Mouse (Mus musculus) layer of hippocampus, adult 9-10 months (tissue): ENCODE measurements around the gene Disp3.

Experiments
- DNase-seq: peaks from one replicate; pipeline ENCODE4 v3.0.0; 2022; ENCODE audit warnings: low spot score

Disp3 gene

GRCm38 (mm10) chr4:148215264-148215900 is 72.4 kb downstream of the Disp3 start:
- no peak for DNase-seq

- no peak for DNase-seq
Observed at GRCm38 (mm10) chr4:148214460-148215136, 73.2 kb downstream of the Disp3 start.

- DNase-seq, result no peak
Observed at GRCm38 (mm10) chr4:148204873-148205232, 82.9 kb downstream of the Disp3 start.

- no peak for DNase-seq
Observed at GRCm38 (mm10) chr4:148204061-148204872, 83.5 kb downstream of the Disp3 start.

GRCm38 (mm10) chr4:148203557-148203956 is 84.2 kb downstream of the Disp3 start:
- DNase-seq, result no peak

- no peak for DNase-seq
Observed at GRCm38 (mm10) chr4:148198721-148199120, 89.0 kb downstream of the Disp3 start.

- DNase-seq, result no peak
Observed at GRCm38 (mm10) chr4:148194400-148194799, 93.4 kb downstream of the Disp3 start.

- DNase-seq, result no peak
Observed at GRCm38 (mm10) chr4:148192707-148193245, 95.0 kb downstream of the Disp3 start.
